Mouse (Mus musculus): Measurements from ENCODE around the gene Inf2. TPM values are rescaled to one million over a fixed set of nuclear protein-coding genes. Genes with fewer than 3 reads are reported as not detected.

Inf2 gene
- polyA plus RNA-seq, 1 experiment from 2014 or later = 5.3 TPM

DNA sequence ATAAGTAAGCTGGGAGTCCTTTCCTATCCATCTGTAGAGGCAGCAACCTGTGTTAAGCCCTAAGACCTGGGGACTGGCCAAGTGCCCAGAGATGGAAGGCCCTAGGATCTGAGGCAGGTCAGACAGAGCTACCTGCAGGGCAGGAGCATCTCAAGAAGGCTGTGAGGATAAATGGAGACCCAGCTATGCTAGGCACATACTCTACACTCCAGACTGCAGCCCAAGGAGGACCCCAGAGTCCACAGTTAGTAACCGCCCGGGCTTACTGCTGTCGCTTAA lies 72.7 kb downstream of the Inf2 start:
- H3K36me3 ChIP-seq (ENCODE audit: insufficient read depth, low read length) = peaks cover 56% of the 10 kb centered on the region
- WGBS = 67% methylated on average over 3 of the region's 3 CpGs
- H3K27ac ChIP-seq (ENCODE audit: low read length) = peak overlapping the region; percentile 83
- no peak overlapping the region for H3K4me3 ChIP-seq (ENCODE audit: low read length)
- H3K27me3 ChIP-seq (ENCODE audit: insufficient read depth, low read length) = no peaks in the 10 kb centered on the region
- H3K4me2 ChIP-seq (replicated peaks; ENCODE audit: low read depth, low read length) = peak overlapping the region; percentile 10; the same call in 1 of the 2 replicates
- peaks cover 55% of the 10 kb centered on the region for H3K4me1 ChIP-seq (ENCODE audit: insufficient read depth, low read length)
- peak overlapping the region; percentile 42 for H3K9ac ChIP-seq (replicated peaks; ENCODE audit: low read length)
- ATAC-seq (ENCODE audit: low FRiP score, low TSS enrichment) = no peak
- H3K9me3 ChIP-seq (ENCODE audit: low read length) = no peaks in the 10 kb centered on the region

DNA sequence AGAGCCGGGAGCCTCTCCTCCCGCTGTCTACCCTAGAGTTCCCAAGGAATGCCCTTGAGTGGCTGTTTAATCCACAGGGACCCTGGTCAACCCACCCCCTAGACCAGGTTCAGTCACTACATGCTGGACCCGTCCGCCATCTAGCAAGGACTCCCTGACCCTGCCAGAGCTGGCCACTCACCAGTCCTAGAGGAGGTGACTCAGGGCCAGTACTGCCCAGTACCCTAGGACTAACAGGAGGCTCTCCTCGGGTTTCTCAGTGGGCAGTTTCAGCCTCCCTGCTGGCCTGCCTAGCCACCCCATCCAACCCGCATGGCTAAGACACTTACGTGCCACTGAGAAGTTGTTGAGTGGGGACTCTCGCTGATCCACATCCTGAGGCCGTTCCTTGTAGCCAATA lies 73.3 kb downstream of the Inf2 start:
- Histone ChIP-seq H3K36me3 (ENCODE audit: insufficient read depth, low read length) (peaks cover 50% of the 10 kb centered on the region), H3K4me1 (ENCODE audit: insufficient read depth, low read length) (peaks cover 61% of the 10 kb centered on the region), H3K27ac (ENCODE audit: low read length) (peak overlapping the region; percentile 83), H3K27me3 (ENCODE audit: insufficient read depth, low read length) (no peaks in the 10 kb centered on the region), H3K9me3 (ENCODE audit: low read length) (no peaks in the 10 kb centered on the region), H3K4me2 (replicated peaks; ENCODE audit: low read depth, low read length) (no peak overlapping the region), H3K9ac (replicated peaks; ENCODE audit: low read length) (0 out of 2 replicates have a peak overlapping the region, but pooled peaks have one; percentile 35), H3K4me3 (ENCODE audit: low read length) (no peak overlapping the region)
- 61% methylated on average over 9 of the region's 9 CpGs for WGBS
- ATAC-seq (ENCODE audit: low FRiP score, low TSS enrichment) = no peak

DNA sequence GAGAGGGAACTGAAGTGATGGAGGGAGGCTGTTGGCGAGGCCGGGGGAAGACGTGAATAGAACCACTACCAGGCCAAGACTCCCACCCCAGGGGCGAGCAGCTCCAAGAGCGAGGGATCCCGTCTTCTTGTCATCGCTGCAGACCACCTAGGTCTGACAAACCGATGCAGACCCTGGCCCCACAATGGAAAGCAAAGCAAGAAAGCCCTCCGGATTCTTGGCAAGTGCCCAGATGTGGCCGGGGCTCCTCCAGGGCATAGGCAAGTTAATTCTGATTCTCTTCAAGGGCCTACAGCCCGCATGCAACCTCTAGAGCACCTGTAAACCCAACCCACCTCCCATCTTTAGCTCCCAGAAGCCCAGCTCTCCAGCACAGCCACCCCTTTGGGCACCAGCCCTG lies 74.7 kb downstream of the Inf2 start:
- Histone ChIP-seq H3K4me3 (ENCODE audit: low read length) (no peak overlapping the region), H3K9me3 (ENCODE audit: low read length) (no peaks in the 10 kb centered on the region), H3K4me1 (ENCODE audit: insufficient read depth, low read length) (peaks cover 71% of the 10 kb centered on the region), H3K9ac (replicated peaks; ENCODE audit: low read length) (no peak overlapping the region), H3K36me3 (ENCODE audit: insufficient read depth, low read length) (peaks cover 47% of the 10 kb centered on the region), H3K27ac (ENCODE audit: low read length) (no peak overlapping the region), H3K4me2 (replicated peaks; ENCODE audit: low read depth, low read length) (no peak overlapping the region), H3K27me3 (ENCODE audit: insufficient read depth, low read length) (no peaks in the 10 kb centered on the region)
- no peak for ATAC-seq (ENCODE audit: low FRiP score, low TSS enrichment)
- WGBS = 77% methylated on average over 11 of the region's 11 CpGs

DNA sequence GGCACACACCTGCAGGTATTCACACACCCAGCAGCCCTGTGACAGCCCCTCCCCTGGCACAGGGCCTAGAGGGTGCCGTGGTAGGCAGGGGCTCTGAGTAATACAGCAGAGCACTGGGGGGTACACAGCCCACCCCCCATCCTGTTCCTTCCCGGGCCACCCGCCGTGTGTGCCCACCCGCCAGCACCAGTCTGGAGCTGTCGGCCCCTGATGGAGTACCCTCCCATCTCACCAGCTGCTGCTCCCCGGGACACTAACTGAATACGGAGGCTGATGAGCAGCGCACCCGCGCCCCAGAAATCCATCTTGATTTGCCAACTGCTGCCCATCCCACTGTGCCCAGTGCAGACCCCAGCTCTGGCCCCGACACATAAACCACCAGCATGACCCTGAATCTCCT lies 75.1 kb downstream of the Inf2 start:
- WGBS = 88% methylated on average over 12 of the region's 12 CpGs
- Histone ChIP-seq H3K9ac (replicated peaks; ENCODE audit: low read length) (no peak overlapping the region), H3K27ac (ENCODE audit: low read length) (no peak overlapping the region)

DNA sequence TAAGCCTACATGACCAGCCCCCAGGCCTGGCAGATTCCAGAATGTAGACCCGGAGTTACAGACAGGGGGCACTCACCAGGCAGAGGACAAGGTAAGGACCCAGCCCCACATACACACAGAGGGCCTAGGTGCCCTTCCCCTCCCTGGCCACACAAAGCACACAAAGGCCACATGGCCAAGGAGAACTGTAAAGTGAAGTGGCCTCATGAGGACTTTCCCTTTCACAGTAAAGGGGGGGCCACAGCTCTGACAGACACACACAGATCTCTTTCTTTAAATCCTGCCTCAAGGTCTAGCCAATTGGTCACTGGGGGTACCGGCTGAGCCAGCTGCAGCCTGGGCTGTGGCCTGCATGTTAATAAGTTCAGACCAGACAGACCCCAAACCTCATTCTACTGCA lies 75.5 kb downstream of the Inf2 start:
- Histone ChIP-seq H3K4me3 (ENCODE audit: low read length) (no peak overlapping the region), H3K36me3 (ENCODE audit: insufficient read depth, low read length) (peaks cover 46% of the 10 kb centered on the region), H3K9ac (replicated peaks; ENCODE audit: low read length) (no peak overlapping the region), H3K4me1 (ENCODE audit: insufficient read depth, low read length) (peaks cover 80% of the 10 kb centered on the region), H3K27ac (ENCODE audit: low read length) (no peak overlapping the region), H3K4me2 (replicated peaks; ENCODE audit: low read depth, low read length) (no peak overlapping the region), H3K9me3 (ENCODE audit: low read length) (no peaks in the 10 kb centered on the region), H3K27me3 (ENCODE audit: insufficient read depth, low read length) (no peaks in the 10 kb centered on the region)
- no peak for ATAC-seq (ENCODE audit: low FRiP score, low TSS enrichment)
- WGBS = 58% methylated on average over 2 of the region's 2 CpGs

More for the DNA sequence above, 75.1 kb downstream of the Inf2 start:
- no peak for ATAC-seq (ENCODE audit: low FRiP score, low TSS enrichment)
- H3K4me1 ChIP-seq (ENCODE audit: insufficient read depth, low read length) = peaks cover 75% of the 10 kb centered on the region
- no peak overlapping the region for H3K4me2 ChIP-seq (replicated peaks; ENCODE audit: low read depth, low read length)
- no peaks in the 10 kb centered on the region for H3K27me3 ChIP-seq (ENCODE audit: insufficient read depth, low read length)
- H3K9me3 ChIP-seq (ENCODE audit: low read length) = no peaks in the 10 kb centered on the region
- H3K36me3 ChIP-seq (ENCODE audit: insufficient read depth, low read length) = peaks cover 46% of the 10 kb centered on the region
- H3K4me3 ChIP-seq (ENCODE audit: low read length) = no peak overlapping the region

DNA sequence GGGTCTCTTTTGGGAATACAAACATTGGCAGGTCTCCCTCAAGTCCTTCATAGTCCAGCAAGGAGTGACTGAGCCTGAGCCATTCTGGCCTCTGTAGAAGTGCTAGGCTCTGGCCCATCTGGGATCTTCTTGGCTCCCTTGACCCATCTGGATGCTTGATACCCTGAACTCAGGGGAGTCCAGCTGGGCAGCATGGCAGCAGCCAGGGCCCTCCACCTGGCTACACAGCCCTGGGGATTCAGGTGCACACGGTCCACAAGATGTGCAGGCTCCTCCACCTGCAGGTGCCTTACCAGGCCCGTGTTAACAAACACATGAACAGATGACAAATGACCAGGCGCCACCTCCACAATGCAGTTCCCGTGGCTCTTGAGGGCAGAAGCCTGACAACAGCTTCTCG lies 76.1 kb downstream of the Inf2 start:
- Histone ChIP-seq H3K4me2 (replicated peaks; ENCODE audit: low read depth, low read length) (no peak overlapping the region), H3K27me3 (ENCODE audit: insufficient read depth, low read length) (no peaks in the 10 kb centered on the region), H3K9ac (replicated peaks; ENCODE audit: low read length) (no peak overlapping the region), H3K9me3 (ENCODE audit: low read length) (no peaks in the 10 kb centered on the region), H3K27ac (ENCODE audit: low read length) (no peak overlapping the region), H3K4me1 (ENCODE audit: insufficient read depth, low read length) (peaks cover 85% of the 10 kb centered on the region), H3K36me3 (ENCODE audit: insufficient read depth, low read length) (peaks cover 44% of the 10 kb centered on the region), H3K4me3 (ENCODE audit: low read length) (no peak overlapping the region)
- 46% methylated on average over 5 of the region's 5 CpGs for WGBS
- no peak for ATAC-seq (ENCODE audit: low FRiP score, low TSS enrichment)

Small RNA genes within 50 kb of the gene (microRNA-seq; reads per million reads assigned to microRNA genes)
- gene Mir6939 = not detected

Other genes with a start within 250 kb of the Inf2 start
- 0.13 and 0.19 TPM in 2 replicates for gene A530016L24Rik, start 99.3 kb upstream of the Inf2 start, polyA plus RNA-seq (2015; fragmentation: Nextera tagmentation; extraction: Ambion mirVana)
- gene Tmem179, start 72.0 kb upstream of the Inf2 start, polyA plus RNA-seq (2015; fragmentation: Nextera tagmentation; extraction: Ambion mirVana) = 0.67 and 0.91 TPM in 2 replicates
- gene Adssl1, start 31.3 kb downstream of the Inf2 start, polyA plus RNA-seq (2015; fragmentation: Nextera tagmentation; extraction: Ambion mirVana) = 10.7 and 12.7 TPM in 2 replicates
- 273 and 296 TPM in 2 replicates for gene Siva1, start 55.9 kb downstream of the Inf2 start, polyA plus RNA-seq (2015; fragmentation: Nextera tagmentation; extraction: Ambion mirVana)
- 49.5 TPM in 2 replicates for gene Akt1, start 86.1 kb downstream of the Inf2 start, polyA plus RNA-seq (2015; fragmentation: Nextera tagmentation; extraction: Ambion mirVana)
- 6.4 and 7.0 TPM in 2 replicates for gene Zbtb42, start 90.0 kb downstream of the Inf2 start, polyA plus RNA-seq (2015; fragmentation: Nextera tagmentation; extraction: Ambion mirVana)
- 15.7 and 17.5 TPM in 2 replicates for gene Cep170b, start 131.7 kb downstream of the Inf2 start, polyA plus RNA-seq (2015; fragmentation: Nextera tagmentation; extraction: Ambion mirVana)
- 7.3 and 7.4 TPM in 2 replicates for gene Pld4, start 171.9 kb downstream of the Inf2 start, polyA plus RNA-seq (2015; fragmentation: Nextera tagmentation; extraction: Ambion mirVana)
- 0.91 and 1.2 TPM in 2 replicates for gene Ahnak2, start 213.9 kb downstream of the Inf2 start, polyA plus RNA-seq (2015; fragmentation: Nextera tagmentation; extraction: Ambion mirVana)
- 14.0 and 14.7 TPM in 2 replicates for gene Clba1, start 220.2 kb downstream of the Inf2 start, polyA plus RNA-seq (2015; fragmentation: Nextera tagmentation; extraction: Ambion mirVana)
- 113 and 124 TPM in 2 replicates for gene Cdca4, start 240.6 kb downstream of the Inf2 start, polyA plus RNA-seq (2015; fragmentation: Nextera tagmentation; extraction: Ambion mirVana)